Mouse (Mus musculus) embryonic fibroblast, embryonic 13.5 days (primary cell): ENCODE data around the gene Plcg1.

Experiments used
- CTCF ChIP-seq: IDR thresholded peaks from 2 replicates; pipeline ENCODE4 v1.5.1; 2011; ENCODE audit warnings: mild to moderate bottlenecking, control low read depth, low read length, moderate library complexity, borderline replicate concordance; ENCODE audit not compliant: insufficient read depth
- POLR2A ChIP-seq: IDR thresholded peaks from 2 replicates; pipeline ENCODE4 v1.6.1; 2011; ENCODE audit warnings: low read depth, mild to moderate bottlenecking, control low read depth, low read length, moderate library complexity

DNA sequence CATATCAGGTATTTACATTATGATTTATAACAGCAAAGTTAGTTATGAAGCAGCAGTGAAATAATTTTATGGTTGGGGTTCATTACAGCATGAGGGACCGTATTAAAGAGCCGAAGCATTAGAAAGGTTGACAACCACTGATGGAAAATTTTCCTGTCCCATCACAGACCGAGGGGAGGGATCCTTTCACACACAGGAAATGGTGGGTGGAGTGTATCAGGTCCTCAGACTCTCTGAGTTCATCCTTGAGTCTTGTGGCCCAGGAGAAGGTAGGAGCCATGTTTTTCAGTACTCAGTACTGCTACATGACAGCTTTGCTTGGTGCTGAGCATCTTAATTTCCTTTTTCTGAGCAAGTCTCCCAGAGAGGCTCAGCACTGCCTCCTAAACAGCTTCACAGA lies 32.7 kb downstream of the Plcg1 start:
- no peak for TF ChIP-seq POLR2A
- TF ChIP-seq CTCF: no peak
